Comparison of ENCODE assay signal across 26 mouse cellular contexts in the genomic region with DNA sequence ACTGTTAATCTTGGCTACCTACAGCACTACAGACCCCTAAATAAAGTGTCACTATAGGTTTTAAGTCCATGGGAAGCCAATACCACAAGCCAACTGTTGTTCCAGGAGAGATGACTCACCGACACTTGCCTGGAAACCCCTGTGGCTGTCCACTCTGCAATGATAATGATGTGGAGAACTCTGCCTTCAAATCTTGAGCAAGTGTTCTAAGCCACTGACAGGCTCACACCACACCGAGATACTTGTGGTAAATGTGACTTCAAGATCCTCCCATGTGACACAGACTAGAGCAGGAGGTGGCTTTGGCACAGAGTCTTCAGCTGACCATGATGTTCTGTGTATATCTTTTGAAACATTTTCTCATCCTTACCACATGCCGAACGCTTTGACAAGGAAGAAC.
DNase-seq lines count a peak whose midpoint lies in the region; ATAC-seq and TF ChIP-seq lines count a peak whose summit lies in the region.
"Had no signal": no experiment of that assay in that cellular context is flagged by ENCODE, and none has a peak within 500 bp of the region (broad histone marks: within the 10 kb centered on the region; RNA-seq: fewer than 3 reads in every experiment).

No protein-coding gene starts in this region.

- 82% methylated on average over 4 of the region's 4 CpGs for WGBS in heart, embryonic 11.5 days (ENCODE audit: insufficient replicate concordance)
- 92% methylated on average over 4 of the region's 4 CpGs for whole genome bisulfite sequencing in forebrain, embryonic 14.5 days

- H3K27me3 ChIP-seq in heart, embryonic 11.5 days (ENCODE audit: control insufficient read depth, insufficient read depth, low read length) = no peaks in the 10 kb centered on the region
- no peaks in the 10 kb centered on the region for H3K27me3 ChIP-seq in C2C12 (ENCODE audit: control insufficient read depth, insufficient read depth, insufficient read length)
- H3K27me3 ChIP-seq in forebrain, embryonic 14.5 days (replicated peaks; ENCODE audit: control insufficient read depth, insufficient read depth, low read length) = no peaks in the 10 kb centered on the region
- H3K27me3 ChIP-seq: forebrain, embryonic 15.5 days had no signal

- ATAC-seq in heart, embryonic 11.5 days (replicated peaks; ENCODE audit: insufficient number of reproducible peaks, low FRiP score, low TSS enrichment) = no peak
- ATAC-seq in common myeloid progenitor, adult 5-6 weeks (replicated peaks; ENCODE audit: low read depth, poor library complexity, severe bottlenecking) = peak; percentile 65
- peak; percentile 49 for ATAC-seq in megakaryocyte progenitor cell, adult 5-6 weeks (replicated peaks; ENCODE audit: poor library complexity)
- no peak for ATAC-seq in forebrain, embryonic 14.5 days
- ATAC-seq: forebrain, embryonic 15.5 days; hindbrain, postnatal 0 days; inflammation-experienced regulatory T-cells, adult 6 months; intestine, embryonic 16.5 days had no signal

- H3K79me2 ChIP-seq in C2C12 (ENCODE audit: control insufficient read depth, insufficient read depth) = no peaks in the 10 kb centered on the region

- H3K4me3 ChIP-seq in heart, embryonic 11.5 days (ENCODE audit: low read depth, low read length) = no peak overlapping the region
- H3K4me3 ChIP-seq in C2C12 (ENCODE audit: insufficient read depth, poor library complexity, severe bottlenecking) = no peak overlapping the region
- no peak overlapping the region for H3K4me3 ChIP-seq in forebrain, embryonic 14.5 days (ENCODE audit: low read depth, low read length)
- H3K4me3 ChIP-seq: forebrain, embryonic 10.5 days; forebrain, embryonic 15.5 days; heart, embryonic 13.5 days had no signal

- no peak overlapping the region for H3ac ChIP-seq in C2C12 (ENCODE audit: control insufficient read depth, insufficient read length, low read depth)

- TF ChIP-seq CTCF in C2C12 (IDR thresholded peaks at IDR 0.05; ENCODE audit: control insufficient read depth, insufficient read depth, insufficient read length) = no peak

- DNase-seq in heart, adult 11 months = peak; percentile 63
- DNase-seq in kidney, postnatal 36 days = no peak
- no peak for DNase-seq in gastrocnemius, adult 18-20 months (ENCODE audit: low spot score)
- no peak for DNase-seq in forebrain, embryonic 14.5 days (ENCODE audit: low spot score)
- DNase-seq: adrenal gland, adult 2 months; adrenal gland, postnatal 14 days; cerebellum, adult 11-12 months; cerebellum, adult 8-10 months; cerebellum, postnatal 10 days; cerebellum, postnatal 36 days; gastrocnemius, postnatal 10 days; gastrocnemius, postnatal 36 days; heart, adult 18-20 months; heart, postnatal 14 days; heart, postnatal 4 days had no signal

- no peak overlapping the region for H3K27ac ChIP-seq in heart, embryonic 11.5 days (ENCODE audit: low read depth, low read length)
- H3K27ac ChIP-seq in forebrain, embryonic 14.5 days (ENCODE audit: low read depth, low read length) = no peak overlapping the region
- H3K27ac ChIP-seq: forebrain, embryonic 10.5 days; forebrain, embryonic 15.5 days; heart, embryonic 13.5 days; hindbrain, embryonic 14.5 days; hindbrain, postnatal 0 days had no signal

- no peak overlapping the region for H3K4me2 ChIP-seq in heart, embryonic 11.5 days
- H3K4me2 ChIP-seq in forebrain, embryonic 14.5 days (ENCODE audit: low read length) = no peak overlapping the region
- H3K4me2 ChIP-seq: forebrain, embryonic 15.5 days; heart, embryonic 13.5 days; hindbrain, embryonic 14.5 days had no signal

- no peak overlapping the region for H3K9ac ChIP-seq in heart, embryonic 11.5 days (ENCODE audit: low read depth, low read length)
- H3K9ac ChIP-seq in forebrain, embryonic 14.5 days (ENCODE audit: low read length) = no peak overlapping the region
- H3K9ac ChIP-seq: forebrain, embryonic 15.5 days; heart, embryonic 13.5 days; hindbrain, embryonic 14.5 days had no signal

- no peaks in the 10 kb centered on the region for H3K9me3 ChIP-seq in heart, embryonic 11.5 days (replicated peaks; ENCODE audit: control insufficient read depth, low read length)
- no peaks in the 10 kb centered on the region for H3K9me3 ChIP-seq in forebrain, embryonic 14.5 days (replicated peaks; ENCODE audit: control insufficient read depth, low read length)
- H3K9me3 ChIP-seq: forebrain, embryonic 10.5 days; forebrain, embryonic 15.5 days; heart, embryonic 13.5 days had no signal

- H3K36me3 ChIP-seq in heart, embryonic 11.5 days (ENCODE audit: control insufficient read depth, insufficient read depth, low read length) = no peaks in the 10 kb centered on the region
- H3K36me3 ChIP-seq in C2C12 (ENCODE audit: control insufficient read depth, insufficient read depth) = no peaks in the 10 kb centered on the region
- H3K36me3 ChIP-seq in forebrain, embryonic 14.5 days (ENCODE audit: control insufficient read depth, insufficient read depth, low read length) = no peaks in the 10 kb centered on the region
- H3K36me3 ChIP-seq: forebrain, embryonic 10.5 days; forebrain, embryonic 15.5 days; heart, embryonic 13.5 days had no signal

- H3K79me3 ChIP-seq in C2C12 (ENCODE audit: low read depth) = no peaks in the 10 kb centered on the region

- H3K4me1 ChIP-seq in heart, embryonic 11.5 days (ENCODE audit: control insufficient read depth, insufficient read depth, low read length) = peaks cover 4% of the 10 kb centered on the region; the same call in 1 of the 2 replicates
- H3K4me1 ChIP-seq in forebrain, embryonic 14.5 days (ENCODE audit: control insufficient read depth, insufficient read depth, low read length) = no peaks in the 10 kb centered on the region
- H3K4me1 ChIP-seq: forebrain, embryonic 15.5 days had no signal

TF ChIP-seq in C2C12, 6 proteins besides CTCF, POLR2A, EP300 and RAD21:
- TF ChIP-seq MYOG (IDR thresholded peaks at IDR 0.05; ENCODE audit: control insufficient read depth, extremely low read depth, insufficient read length) (no peak), MAX (IDR thresholded peaks at IDR 0.05) (no peak), MYOD1 (IDR thresholded peaks at IDR 0.05; ENCODE audit: control insufficient read depth, insufficient read length, low read depth) (peak; percentile 67), CEBPB (IDR thresholded peaks at IDR 0.05; ENCODE audit: low read depth) (no peak), USF1 (IDR thresholded peaks at IDR 0.05; ENCODE audit: low read depth) (peak; percentile 86), FOSL1 (IDR thresholded peaks at IDR 0.05; ENCODE audit: insufficient read depth, low read length, poor library complexity, severe bottlenecking) (no peak)

Comparison
In these comparisons a context has a peak if more than half of its experiments do, and no peak if none do; other contexts are left out.
1. ATAC-seq: peak in common myeloid progenitor, adult 5-6 weeks (single experiment) and megakaryocyte progenitor cell, adult 5-6 weeks (single experiment); none in heart, embryonic 11.5 days (single experiment) and forebrain, embryonic 14.5 days (single experiment).